Mouse (Mus musculus) limb, embryonic 12.5 days (tissue): ENCODE measurements around the gene Auh. TPM values are rescaled to one million over a fixed set of nuclear protein-coding genes. Genes with fewer than 3 reads are reported as not detected.

Source experiments
- ATAC-seq: fragments of 200-750 bp; cut with Nextera tagmentation; 2 replicates; pipeline ENCODE4 v1.8.0; 2017; ENCODE audit warnings: low read depth, moderate TSS enrichment; ENCODE audit not compliant: insufficient number of reproducible peaks, insufficient read depth, low FRiP score, low TSS enrichment
- H3K27ac ChIP-seq: fragments of 300-500 bp; sonication (generic); 2 replicates; pipeline ENCODE4 v1.5.1; 2016; ENCODE audit warnings: mild to moderate bottlenecking, moderate library complexity
- H3K27me3 ChIP-seq: fragments of 300-500 bp; sonication (generic); 2 replicates; pipeline ENCODE4 v1.6.1; 2016; ENCODE audit warnings: mild to moderate bottlenecking, moderate library complexity
- H3K36me3 ChIP-seq: fragments of 300-500 bp; sonication (generic); 2 replicates; pipeline ENCODE4 v1.6.1; 2016; ENCODE audit warnings: mild to moderate bottlenecking, moderate library complexity
- H3K4me1 ChIP-seq: fragments of 300-500 bp; sonication (generic); replicated peaks from 2 replicates; pipeline ENCODE4 v1.6.1; 2016
- H3K4me2 ChIP-seq: fragments of 300-500 bp; sonication (generic); 2 replicates; pipeline ENCODE4 v1.6.1; 2016; ENCODE audit warnings: mild to moderate bottlenecking, moderate library complexity
- H3K4me3 ChIP-seq: fragments of 300-500 bp; sonication (generic); replicated peaks from 2 replicates; pipeline ENCODE4 v1.5.1; 2016; ENCODE audit warnings: mild to moderate bottlenecking
- H3K9ac ChIP-seq: fragments of 300-500 bp; sonication (generic); replicated peaks from 2 replicates; pipeline ENCODE4 v1.6.1; 2016; ENCODE audit warnings: mild to moderate bottlenecking, moderate library complexity
- H3K9me3 ChIP-seq: fragments of 300-500 bp; sonication (generic); 2 replicates; pipeline ENCODE4 v1.6.1; 2016; ENCODE audit warnings: mild to moderate bottlenecking, moderate library complexity
- WGBS: fragments of 180-500 bp; shearing (Covaris S2); methylation state at CpG from one replicate; pipeline ENCODE4 v1.1.7; 2016; 5-methylcytosine and 5-hydroxymethylcytosine counted together
- polyA plus RNA-seq: library from polyadenylated mRNA; unstranded; fragments of >200 nt; fragmentation: Nextera tagmentation; extraction: Ambion mirVana; gene quantifications from 2 replicates; pipeline ENCODE4 v1.2.1, GENCODE M21; 2016

Gene Auh
- polyA plus RNA-seq, 1 experiment from 2014 or later, result 41.0 TPM

DNA sequence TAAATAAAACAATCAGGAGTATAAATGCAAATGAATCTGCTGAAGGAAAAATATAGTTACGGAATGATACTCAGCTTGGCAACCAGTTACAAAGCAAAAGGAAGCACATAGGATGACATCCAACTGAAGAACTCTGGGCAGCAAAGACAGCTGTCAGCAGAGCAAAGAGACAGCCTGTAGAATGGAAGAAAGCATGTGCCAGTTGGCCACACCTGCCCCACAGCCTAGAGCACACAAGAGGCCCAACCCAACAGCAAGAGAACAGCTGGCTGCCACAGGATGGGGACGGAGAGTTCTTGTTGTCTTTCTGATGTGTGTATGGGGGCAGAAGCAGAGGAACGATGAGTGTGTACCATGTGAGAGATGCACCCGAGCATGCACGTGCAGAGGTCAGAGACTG, 29.8 kb downstream of the Auh start:
- H3K27me3 ChIP-seq, result no peaks in the 10 kb centered on the region
- H3K36me3 ChIP-seq, result peaks cover 31% of the 10 kb centered on the region
- H3K4me3 ChIP-seq, result no peak overlapping the region
- 92% methylated on average over 5 of the region's 5 CpGs for WGBS
- no peak overlapping the region for H3K9ac ChIP-seq
- H3K4me2 ChIP-seq, result no peak overlapping the region
- no peak for ATAC-seq
- no peak overlapping the region for H3K27ac ChIP-seq
- H3K4me1 ChIP-seq, result peaks cover 32% of the 10 kb centered on the region
- no peaks in the 10 kb centered on the region for H3K9me3 ChIP-seq

DNA sequence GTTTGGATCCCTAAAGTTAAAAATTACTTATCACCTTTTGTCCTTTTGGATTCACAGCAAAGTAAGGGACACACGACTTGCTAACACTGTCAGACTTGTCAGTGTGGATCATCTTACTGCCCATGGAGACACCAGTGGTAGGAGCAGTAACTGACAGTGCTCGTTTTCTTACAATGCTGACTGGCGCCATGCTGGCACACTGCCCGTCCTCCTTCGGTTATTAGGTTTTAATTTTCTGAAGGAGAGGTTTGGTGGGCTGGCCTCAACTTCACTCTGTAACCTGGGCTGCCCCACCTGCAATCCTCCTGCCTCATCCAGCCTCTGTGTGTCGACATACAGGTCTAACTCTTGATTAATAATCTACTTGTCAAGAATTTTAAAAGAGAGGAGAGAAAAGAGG, 31.7 kb downstream of the Auh start:
- peaks cover 14% of the 10 kb centered on the region for H3K4me1 ChIP-seq
- H3K4me2 ChIP-seq, result no peak overlapping the region
- 83% methylated on average over 6 of the region's 6 CpGs for WGBS
- H3K9ac ChIP-seq, result no peak overlapping the region
- no peaks in the 10 kb centered on the region for H3K27me3 ChIP-seq
- no peak for ATAC-seq
- H3K4me3 ChIP-seq, result no peak overlapping the region
- no peaks in the 10 kb centered on the region for H3K9me3 ChIP-seq
- no peak overlapping the region for H3K27ac ChIP-seq
- H3K36me3 ChIP-seq, result peaks cover 31% of the 10 kb centered on the region

DNA sequence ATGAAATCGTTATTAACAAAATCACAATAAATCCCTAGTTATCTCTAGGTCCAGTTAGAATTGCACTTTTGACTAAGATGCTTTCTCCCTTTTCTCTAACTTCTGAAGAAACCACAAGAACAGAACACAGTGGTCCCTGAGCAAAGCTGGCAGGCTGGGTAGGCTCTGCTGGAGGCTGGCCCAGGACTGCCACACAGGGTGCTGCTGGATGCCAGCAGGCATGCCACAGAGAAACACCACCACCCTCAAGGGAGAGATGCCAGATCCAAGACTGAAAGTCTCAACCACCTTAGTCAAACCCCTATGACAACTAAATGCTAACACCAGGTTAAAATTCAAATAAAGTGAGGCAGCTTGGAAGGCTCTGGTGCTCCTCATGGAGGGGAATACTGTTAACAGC, 36.7 kb downstream of the Auh start:
- no peak for ATAC-seq
- no peak overlapping the region for H3K4me3 ChIP-seq
- no peak overlapping the region for H3K9ac ChIP-seq
- H3K36me3 ChIP-seq, result peaks cover 20% of the 10 kb centered on the region
- no peaks in the 10 kb centered on the region for H3K27me3 ChIP-seq
- no peak overlapping the region for H3K27ac ChIP-seq
- no peak overlapping the region for H3K4me2 ChIP-seq
- no peaks in the 10 kb centered on the region for H3K9me3 ChIP-seq
- peaks cover 16% of the 10 kb centered on the region for H3K4me1 ChIP-seq
- 88% methylated on average over 1 of the region's 1 CpGs for WGBS

GRCm38 (mm10) chr13:52892065-52892503, 37.4 kb downstream of the Auh start:
- no peak overlapping the region for H3K9ac ChIP-seq
- no peak overlapping the region for H3K4me2 ChIP-seq
- H3K27ac ChIP-seq, result no peak overlapping the region
- H3K4me1 ChIP-seq, result peaks cover 16% of the 10 kb centered on the region
- no peaks in the 10 kb centered on the region for H3K9me3 ChIP-seq
- no peak for ATAC-seq
- H3K27me3 ChIP-seq, result no peaks in the 10 kb centered on the region
- peaks cover 20% of the 10 kb centered on the region for H3K36me3 ChIP-seq
- no peak overlapping the region for H3K4me3 ChIP-seq
- 62% methylated on average over 10 of the region's 10 CpGs for WGBS

DNA sequence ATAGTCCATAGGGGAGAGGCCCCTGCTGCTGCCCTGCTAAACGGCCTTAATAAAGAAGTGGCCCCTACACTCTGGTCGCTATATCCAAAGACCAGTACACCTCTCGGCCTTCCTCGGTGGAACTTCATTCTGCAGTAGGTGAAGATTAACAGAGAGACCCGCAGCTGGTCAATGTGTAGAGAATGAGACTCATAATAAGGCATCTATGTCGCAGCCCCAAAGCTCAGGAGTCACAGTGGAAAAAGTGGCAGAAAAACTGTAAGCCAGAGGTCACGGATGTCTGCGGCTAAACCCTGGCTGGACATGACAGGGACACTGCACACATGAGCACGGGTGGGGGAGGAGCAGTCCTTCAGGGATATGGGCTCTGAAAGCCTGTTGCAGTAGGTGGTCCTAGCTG, 39.2 kb downstream of the Auh start:
- Histone ChIP-seq H3K4me3 (no peak overlapping the region), H3K36me3 (peaks cover 4% of the 10 kb centered on the region; the same call in 1 of the 2 replicates), H3K9me3 (no peaks in the 10 kb centered on the region), H3K4me2 (no peak overlapping the region), H3K27me3 (no peaks in the 10 kb centered on the region), H3K27ac (no peak overlapping the region), H3K4me1 (peaks cover 16% of the 10 kb centered on the region), H3K9ac (0 out of 2 replicates have a peak overlapping the region, but pooled peaks have one; percentile 2)
- ATAC-seq, result no peak
- 84% methylated on average over 9 of the region's 9 CpGs for whole genome bisulfite sequencing

DNA sequence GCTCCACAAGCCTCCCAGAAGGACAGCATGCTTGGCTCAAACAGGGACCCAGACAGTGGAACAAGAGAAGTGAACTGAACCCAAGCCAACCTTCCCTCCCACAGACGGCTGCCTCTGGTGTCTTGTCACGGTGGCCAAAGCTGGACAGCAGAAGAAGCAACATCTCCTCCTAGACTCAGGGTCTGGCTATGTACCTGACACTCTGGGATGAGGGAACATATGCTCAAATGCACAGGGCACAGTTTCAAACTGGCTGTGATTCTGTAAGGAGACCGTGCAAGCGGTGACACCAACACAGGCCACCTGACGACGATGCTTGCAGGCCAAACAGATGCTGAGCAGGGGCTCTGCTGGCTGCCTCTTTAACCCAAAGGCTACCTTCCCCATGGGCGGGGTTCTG, 42.7 kb downstream of the Auh start:
- Histone ChIP-seq H3K4me2 (no peak overlapping the region), H3K4me1 (peaks cover 9% of the 10 kb centered on the region), H3K27me3 (no peaks in the 10 kb centered on the region), H3K9me3 (no peaks in the 10 kb centered on the region), H3K4me3 (no peak overlapping the region), H3K9ac (no peak overlapping the region), H3K27ac (no peak overlapping the region), H3K36me3 (no peaks in the 10 kb centered on the region)
- WGBS, result 83% methylated on average over 7 of the region's 7 CpGs
- ATAC-seq, result no peak

DNA sequence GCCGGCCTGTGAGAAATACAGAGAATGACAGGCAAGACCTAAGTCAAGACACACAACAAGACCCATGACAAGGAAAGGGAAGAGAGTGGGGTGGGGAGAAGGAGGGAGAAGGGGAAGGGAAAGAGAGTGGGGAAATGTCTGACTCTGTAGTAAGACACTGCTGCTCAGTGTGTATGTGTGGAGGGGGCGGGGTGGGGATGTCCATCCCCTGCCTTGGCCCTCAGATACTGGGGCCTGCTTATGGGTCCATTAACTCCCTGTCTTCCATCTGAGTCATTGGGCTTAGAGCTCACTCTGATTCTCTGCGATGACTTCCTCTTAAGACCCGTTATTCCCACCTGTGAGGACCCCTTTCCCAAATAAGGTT, 45.5 kb downstream of the Auh start:
- H3K4me1 ChIP-seq, result peaks cover 12% of the 10 kb centered on the region
- no peak for ATAC-seq
- 75% methylated on average over 4 of the region's 4 CpGs for WGBS

GRCm38 (mm10) chr13:52883084-52883959, 46.2 kb downstream of the Auh start:
- H3K4me2 ChIP-seq, result no peak overlapping the region
- peaks cover 5% of the 10 kb centered on the region; the same call in 1 of the 2 replicates for H3K36me3 ChIP-seq
- no peak overlapping the region for H3K27ac ChIP-seq
- ATAC-seq, result no peak
- H3K27me3 ChIP-seq, result no peaks in the 10 kb centered on the region
- no peaks in the 10 kb centered on the region for H3K9me3 ChIP-seq
- 65% methylated on average over 18 of the region's 19 CpGs for WGBS
- peaks cover 15% of the 10 kb centered on the region for H3K4me1 ChIP-seq
- no peak overlapping the region for H3K4me3 ChIP-seq
- no peak overlapping the region for H3K9ac ChIP-seq

More for the DNA sequence above, 45.5 kb downstream of the Auh start:
- no peaks in the 10 kb centered on the region for H3K9me3 ChIP-seq
- H3K27me3 ChIP-seq, result no peaks in the 10 kb centered on the region
- no peak overlapping the region for H3K27ac ChIP-seq
- no peak overlapping the region for H3K4me3 ChIP-seq
- no peak overlapping the region for H3K9ac ChIP-seq
- H3K4me2 ChIP-seq, result no peak overlapping the region
- H3K36me3 ChIP-seq, result peaks cover 5% of the 10 kb centered on the region; the same call in 1 of the 2 replicates

- no peak for ATAC-seq
- Histone ChIP-seq H3K27ac (no peak overlapping the region), H3K36me3 (peaks cover 5% of the 10 kb centered on the region; the same call in 1 of the 2 replicates), H3K27me3 (no peaks in the 10 kb centered on the region), H3K4me2 (no peak overlapping the region), H3K9ac (no peak overlapping the region), H3K4me3 (no peak overlapping the region), H3K4me1 (peaks cover 15% of the 10 kb centered on the region; the same call in 1 of the 2 replicates), H3K9me3 (no peaks in the 10 kb centered on the region)
- 57% methylated on average over 5 of the region's 5 CpGs for WGBS
These were observed 49.1 kb downstream of the Auh start for GRCm38 (mm10) chr13:52880386-52880785.

DNA sequence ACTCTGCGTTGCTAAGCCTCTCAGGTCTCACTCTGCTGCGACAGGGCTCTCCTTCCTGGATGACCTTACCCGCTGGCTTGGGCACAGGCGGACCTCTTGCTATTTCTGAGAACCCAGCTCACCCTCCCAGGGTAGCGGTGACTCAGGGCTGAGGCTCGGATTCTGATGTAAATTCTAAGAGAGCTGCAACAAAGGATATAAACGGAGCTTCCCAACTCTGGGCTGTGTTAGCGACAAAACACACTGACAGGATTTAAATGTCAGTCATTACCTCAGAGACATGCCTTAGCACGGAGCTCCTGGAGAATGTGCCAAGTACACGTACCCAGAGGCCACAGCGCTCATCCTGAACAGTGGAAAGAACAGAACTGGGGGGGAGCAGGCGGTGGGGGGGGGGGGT, 49.6 kb downstream of the Auh start:
- WGBS, result 66% methylated on average over 12 of the region's 12 CpGs
- ATAC-seq, result no peak
- H3K4me2 ChIP-seq, result no peak overlapping the region
- H3K27ac ChIP-seq, result peak overlapping the region; percentile 45; the same call in 1 of the 2 replicates
- H3K36me3 ChIP-seq, result peaks cover 5% of the 10 kb centered on the region; the same call in 1 of the 2 replicates
- H3K4me1 ChIP-seq, result peaks cover 15% of the 10 kb centered on the region; the same call in 1 of the 2 replicates
- H3K9me3 ChIP-seq, result no peaks in the 10 kb centered on the region
- H3K9ac ChIP-seq, result no peak overlapping the region
- H3K4me3 ChIP-seq, result no peak overlapping the region
- H3K27me3 ChIP-seq, result no peaks in the 10 kb centered on the region

GRCm38 (mm10) chr13:52879291-52879690, 50.2 kb downstream of the Auh start:
- Histone ChIP-seq H3K9me3 (no peaks in the 10 kb centered on the region), H3K27ac (peak overlapping the region; percentile 45; the same call in 1 of the 2 replicates)
- WGBS, result 82% methylated on average over 9 of the region's 9 CpGs

More at GRCm38 (mm10) chr13:52879291-52879690, 50.2 kb downstream of the Auh start:
- Histone ChIP-seq H3K4me1 (peaks cover 15% of the 10 kb centered on the region; the same call in 1 of the 2 replicates), H3K36me3 (peaks cover 5% of the 10 kb centered on the region; the same call in 1 of the 2 replicates), H3K4me2 (no peak overlapping the region), H3K27me3 (no peaks in the 10 kb centered on the region), H3K9ac (no peak overlapping the region), H3K4me3 (no peak overlapping the region)
- no peak for ATAC-seq
